Mouse (Mus musculus): ENCODE results near the gene Cox15.
A peak's percentile ranks its signal among the peaks of the same experiment; 100 is the strongest.

The Cox15 gene

DNA sequence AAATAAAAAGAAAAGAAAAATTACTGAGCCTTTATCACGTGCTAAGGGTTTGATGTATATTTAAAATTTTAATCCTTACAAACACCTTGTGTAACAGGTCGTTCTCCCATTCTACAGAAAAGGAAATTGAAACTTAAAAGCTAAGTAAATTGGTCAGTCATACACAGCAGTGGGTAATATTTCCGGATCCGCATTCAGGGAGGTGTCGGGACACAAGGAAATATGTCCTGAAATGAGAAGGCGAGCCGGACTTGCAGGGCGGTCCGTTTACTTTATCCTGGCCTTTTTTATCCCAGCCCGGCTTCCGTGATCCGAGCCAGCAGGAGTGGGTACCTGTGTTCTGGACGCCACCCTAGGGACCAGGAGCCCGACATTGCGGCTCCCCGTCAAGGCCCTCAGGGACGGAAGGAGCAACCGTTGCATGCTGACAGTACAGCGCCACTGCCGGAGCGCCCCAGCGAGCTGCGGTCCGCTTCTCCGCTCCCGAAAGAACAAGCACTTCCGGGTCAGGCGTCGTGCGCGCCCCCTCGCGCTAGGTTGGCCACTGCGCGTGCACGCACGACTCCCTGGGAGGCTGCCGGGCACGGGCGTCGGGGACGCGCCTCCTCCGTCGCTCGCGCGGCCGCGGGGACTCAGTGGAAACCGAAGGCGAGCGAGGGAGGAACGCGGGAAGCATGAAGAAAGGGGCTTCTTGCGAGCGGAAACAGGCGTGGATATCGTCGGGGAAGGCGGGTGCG, at the start of gene Cox15, which contains the start of gene Cutc:
TSS of gene Cox15 (minus strand) at position 512 of the 737 bp plus-strand sequence.
TSS of gene Cutc (plus strand) at position 508 of the 737 bp plus-strand sequence.
- DNase-seq (ENCODE audit: extremely low spot score, low read depth, low spot score): peak; percentile 87

- DNase-seq (ENCODE audit: extremely low spot score, low read depth, low spot score): no peak
Measured at GRCm38 (mm10) chr19:43801427-43802051, 48.7 kb upstream of the Cox15 start.

DNA sequence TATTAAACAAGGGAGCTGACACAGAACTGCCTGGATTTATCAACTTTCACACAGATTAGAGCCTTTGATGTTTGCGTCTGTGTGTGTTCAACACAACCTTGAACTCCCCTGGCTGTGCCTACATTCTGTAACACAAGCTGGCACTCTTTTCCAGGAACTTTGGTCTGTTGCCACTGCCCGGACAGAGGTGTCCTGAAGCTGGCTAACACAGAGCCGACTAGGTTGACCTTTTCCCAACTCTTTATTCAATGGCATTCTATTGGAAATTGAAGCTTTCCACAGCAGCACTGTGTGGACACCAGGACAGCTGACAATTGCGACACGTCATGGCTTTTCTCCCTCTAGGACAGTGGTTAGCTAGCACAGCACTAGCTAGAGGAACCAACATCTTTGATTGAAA, 44.4 kb upstream of the Cox15 start:
- DNase-seq (ENCODE audit: extremely low spot score, low read depth, low spot score): no peak

DNA sequence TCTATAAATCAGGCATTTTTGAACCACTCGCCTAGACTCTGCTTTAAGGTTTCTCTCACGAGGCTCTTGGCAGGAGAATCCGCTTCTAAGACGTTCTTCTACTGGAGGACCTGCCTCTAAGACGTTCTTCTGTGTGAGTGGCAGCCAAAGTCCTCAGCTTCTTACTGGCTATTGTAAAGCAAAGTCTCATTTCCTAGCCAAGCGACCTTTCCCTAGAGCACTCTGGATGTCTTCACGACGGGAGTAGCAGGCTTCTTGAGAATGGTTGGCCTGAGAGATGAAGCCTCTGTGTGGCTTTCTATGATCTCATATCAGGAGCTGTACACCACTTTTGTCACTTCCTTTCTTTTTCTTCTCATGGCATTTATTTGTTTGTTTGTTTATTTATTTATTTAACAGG, 42.7 kb upstream of the Cox15 start:
- no peak for DNase-seq (ENCODE audit: extremely low spot score, low read depth, low spot score)

DNA sequence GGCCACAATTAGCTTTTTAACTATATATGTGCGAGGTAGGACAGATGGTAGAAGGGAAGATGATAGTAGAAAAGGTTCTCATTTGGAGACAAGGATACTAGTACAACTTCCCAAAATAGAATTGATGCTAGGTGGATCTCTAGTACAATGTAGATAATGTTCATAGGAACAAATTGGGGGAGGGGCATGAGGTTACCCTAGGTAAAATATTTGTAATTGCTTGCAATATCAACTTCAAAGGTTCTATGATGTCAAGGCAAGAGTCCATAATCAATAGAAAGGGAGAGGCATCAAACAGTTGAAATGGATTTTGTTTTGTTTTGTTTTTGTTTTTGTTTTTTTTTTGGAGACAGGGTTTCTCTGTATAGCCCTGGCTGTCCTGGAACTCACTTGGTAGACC, 41.2 kb upstream of the Cox15 start:
- no peak for DNase-seq (ENCODE audit: extremely low spot score, low read depth, low spot score)

DNA sequence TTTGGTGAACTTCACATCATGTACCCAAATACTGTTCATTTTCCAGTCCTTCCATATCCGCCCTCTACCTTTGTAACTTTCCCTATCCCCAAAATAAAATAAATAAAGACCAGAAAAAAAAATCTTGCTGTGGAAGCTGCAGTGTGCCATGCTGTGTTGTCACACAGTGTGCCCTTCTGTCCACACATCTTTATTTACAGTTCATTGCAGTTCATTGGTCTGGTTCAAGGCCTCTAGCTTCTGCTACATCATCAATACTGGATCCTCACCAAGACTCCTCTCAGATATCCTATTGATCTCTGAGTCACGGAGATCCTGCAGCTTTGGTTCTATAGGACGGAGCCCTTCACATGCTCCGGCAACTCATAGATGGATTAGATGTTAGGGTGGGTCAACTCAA, 39.7 kb upstream of the Cox15 start:
- no peak for DNase-seq (ENCODE audit: extremely low spot score, low read depth, low spot score)

DNA sequence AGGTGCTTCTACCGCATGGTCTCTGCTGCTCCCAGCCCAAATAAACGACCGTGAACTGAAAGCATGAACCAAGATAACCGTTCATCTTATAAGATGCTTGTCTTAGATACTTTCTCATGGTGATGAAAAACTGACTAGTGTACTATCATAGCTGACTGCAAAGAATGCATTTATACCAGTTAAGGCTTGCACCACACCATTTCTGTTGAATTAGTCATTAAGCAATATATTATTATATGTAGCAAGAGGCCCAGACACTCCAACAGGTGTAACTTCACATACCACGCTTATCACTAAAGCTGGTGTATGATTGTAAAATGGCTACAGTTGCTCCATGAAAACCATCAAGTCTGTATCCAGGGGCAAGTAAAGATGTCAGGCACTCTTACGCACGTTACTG, 37.0 kb upstream of the Cox15 start:
- DNase-seq (ENCODE audit: extremely low spot score, low read depth, low spot score): no peak

DNA sequence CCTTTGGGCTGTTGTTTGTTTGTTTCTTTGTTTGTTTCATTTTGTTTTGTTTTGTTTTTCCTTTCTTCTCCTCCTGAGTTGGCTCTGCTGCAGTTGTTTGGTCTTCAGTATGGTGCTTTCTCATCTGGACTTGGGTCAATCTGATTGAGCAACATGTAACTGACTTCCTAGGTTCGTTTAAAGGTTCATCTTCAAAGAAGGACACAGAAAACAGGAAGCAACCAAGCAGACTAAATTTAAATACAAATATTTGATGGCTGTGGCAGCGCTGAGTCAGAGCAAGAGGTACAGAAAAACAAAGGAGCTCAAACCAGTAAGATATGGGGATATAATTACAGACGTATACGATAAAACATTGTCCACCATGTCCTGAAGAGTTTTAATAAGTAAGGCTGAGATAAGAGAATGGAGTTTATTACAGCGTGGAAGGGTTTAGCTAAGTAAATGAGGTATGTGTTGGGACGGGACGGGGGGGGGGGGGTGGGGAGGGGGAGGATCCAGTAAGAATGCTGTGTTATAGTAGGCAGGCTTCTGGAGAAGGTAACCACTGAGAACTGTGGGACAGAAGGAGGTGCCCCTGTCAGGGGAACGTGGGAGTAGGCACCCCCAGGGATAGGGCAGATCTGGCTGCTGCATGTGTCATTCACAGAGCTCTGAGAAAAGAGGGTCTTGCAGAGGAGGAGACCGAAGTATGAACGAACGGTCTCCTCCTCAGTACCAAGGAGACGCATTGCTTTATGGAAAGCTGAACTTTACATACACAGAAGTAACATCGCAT, 33.6 kb upstream of the Cox15 start:
- DNase-seq (ENCODE audit: extremely low spot score, low read depth, low spot score): no peak

GRCm38 (mm10) chr19:43784761-43785160, 32.0 kb upstream of the Cox15 start:
- no peak for DNase-seq (ENCODE audit: extremely low spot score, low read depth, low spot score)

DNA sequence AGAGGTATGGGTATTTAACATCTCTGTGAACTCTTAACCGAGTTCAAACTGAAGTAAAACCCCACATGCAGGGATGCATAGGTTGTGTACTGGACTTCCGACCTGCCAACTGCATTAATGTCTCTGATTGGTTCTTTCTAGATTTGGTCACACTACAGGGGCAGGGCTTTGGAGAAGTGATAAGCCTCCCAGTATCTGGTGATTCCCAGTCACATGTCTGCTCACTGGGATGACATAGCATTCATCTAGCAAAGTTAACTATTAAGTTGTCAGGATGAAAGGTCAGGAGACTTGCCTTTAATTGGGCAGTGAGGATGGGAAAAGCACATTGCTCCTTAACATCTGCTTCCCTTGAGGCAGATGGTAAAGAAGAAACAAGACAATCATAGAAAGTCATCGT, 29.2 kb upstream of the Cox15 start, which contains the start of gene Abcc2:
TSS of gene Abcc2 (plus strand) at position 213 of the 400 bp plus-strand sequence.
- no peak for DNase-seq (ENCODE audit: extremely low spot score, low read depth, low spot score)

- no peak for DNase-seq (ENCODE audit: extremely low spot score, low read depth, low spot score)
Measured at GRCm38 (mm10) chr19:43780391-43780790, 27.6 kb upstream of the Cox15 start.

GRCm38 (mm10) chr19:43777308-43777707, 24.5 kb upstream of the Cox15 start:
- no peak for DNase-seq (ENCODE audit: extremely low spot score, low read depth, low spot score)

- no peak for DNase-seq (ENCODE audit: extremely low spot score, low read depth, low spot score)
Measured at GRCm38 (mm10) chr19:43776561-43776960, 23.8 kb upstream of the Cox15 start.

DNA sequence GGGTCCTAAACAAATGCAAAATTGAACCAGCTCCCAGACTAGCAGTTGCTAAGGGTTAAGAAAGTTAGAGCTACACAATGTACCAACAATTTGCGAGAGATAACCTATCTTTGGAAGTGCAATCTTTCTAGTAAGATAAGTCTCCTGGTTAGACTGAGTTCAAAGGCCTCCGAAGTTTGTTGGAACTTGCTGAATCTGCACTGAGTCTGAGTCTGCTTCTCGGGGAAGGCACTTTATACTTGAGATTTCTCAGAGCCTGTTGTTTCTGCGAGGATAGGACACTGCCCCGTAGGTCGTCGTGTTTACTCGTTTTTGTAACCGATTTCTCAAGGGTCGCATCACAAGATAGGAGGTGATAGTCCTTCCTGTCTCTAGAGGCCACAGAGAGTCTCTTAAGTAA, 22.6 kb upstream of the Cox15 start:
- DNase-seq (ENCODE audit: extremely low spot score, low read depth, low spot score): no peak

DNA sequence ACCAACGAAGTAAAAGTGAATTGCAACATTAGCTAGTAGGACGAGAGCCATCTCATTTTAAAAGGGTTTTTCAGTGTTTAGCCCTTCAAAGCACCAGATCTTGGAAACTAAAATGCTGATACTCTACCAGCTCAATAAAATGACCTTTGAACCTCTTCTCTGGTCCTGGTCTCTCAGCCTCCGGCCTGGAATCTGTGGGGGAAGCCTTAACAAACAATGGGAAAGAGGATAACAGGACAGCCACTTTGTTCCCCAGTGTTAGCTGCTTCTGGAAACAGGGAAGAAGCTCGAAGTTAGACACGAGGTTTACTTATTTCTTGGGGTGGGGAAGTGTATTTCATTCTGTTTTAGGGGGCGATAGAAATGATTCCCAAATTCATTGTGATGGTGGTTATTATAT, 19.5 kb upstream of the Cox15 start:
- no peak for DNase-seq (ENCODE audit: extremely low spot score, low read depth, low spot score)

DNA sequence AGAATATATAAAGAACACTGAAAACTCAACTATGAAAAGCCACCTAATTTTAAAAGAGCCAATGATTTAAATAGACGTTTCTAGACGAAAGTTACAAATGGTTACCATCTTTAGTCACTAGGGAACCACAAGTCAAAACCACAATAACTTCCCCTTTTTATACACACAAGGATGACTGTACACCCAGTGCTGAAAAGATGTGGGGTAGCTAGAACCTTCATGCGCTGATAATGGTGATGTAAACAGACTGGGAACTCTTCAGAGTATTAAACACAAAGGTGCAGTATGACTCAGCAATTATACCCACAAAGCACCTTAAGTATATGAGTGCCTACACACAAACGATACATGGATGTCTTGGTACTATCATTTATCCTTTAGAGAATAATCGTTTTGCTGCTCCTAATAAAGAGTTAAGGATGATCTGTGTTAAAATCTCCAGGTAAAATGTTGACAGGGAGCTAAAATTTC, 18.7 kb upstream of the Cox15 start:
- no peak for DNase-seq (ENCODE audit: extremely low spot score, low read depth, low spot score)

DNA sequence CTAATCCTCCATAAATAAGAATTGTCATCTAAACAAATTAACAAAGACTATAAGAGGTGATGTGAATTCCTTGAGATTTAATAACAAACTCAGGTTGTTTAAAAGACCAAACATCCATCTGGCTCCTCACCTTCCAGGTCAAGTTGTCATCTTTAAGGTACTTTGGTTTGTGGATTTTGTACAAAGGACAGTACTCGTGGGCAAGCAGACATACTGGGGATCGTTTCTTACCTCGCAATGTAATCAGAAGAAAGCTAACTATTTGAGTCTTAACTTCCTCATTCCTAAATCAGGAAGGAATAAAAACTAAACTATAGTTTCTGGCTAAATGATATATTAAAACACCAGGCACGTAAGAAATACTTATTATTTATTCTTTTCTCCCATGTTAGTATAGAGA, 17.8 kb upstream of the Cox15 start:
- no peak for DNase-seq (ENCODE audit: extremely low spot score, low read depth, low spot score)

GRCm38 (mm10) chr19:43769366-43769960, 16.7 kb upstream of the Cox15 start:
- no peak for DNase-seq (ENCODE audit: extremely low spot score, low read depth, low spot score)

- no peak for DNase-seq (ENCODE audit: extremely low spot score, low read depth, low spot score)
Measured at GRCm38 (mm10) chr19:43767549-43768322, 14.9 kb upstream of the Cox15 start.

GRCm38 (mm10) chr19:43766451-43766850, 13.7 kb upstream of the Cox15 start:
- DNase-seq (ENCODE audit: extremely low spot score, low read depth, low spot score): no peak

DNA sequence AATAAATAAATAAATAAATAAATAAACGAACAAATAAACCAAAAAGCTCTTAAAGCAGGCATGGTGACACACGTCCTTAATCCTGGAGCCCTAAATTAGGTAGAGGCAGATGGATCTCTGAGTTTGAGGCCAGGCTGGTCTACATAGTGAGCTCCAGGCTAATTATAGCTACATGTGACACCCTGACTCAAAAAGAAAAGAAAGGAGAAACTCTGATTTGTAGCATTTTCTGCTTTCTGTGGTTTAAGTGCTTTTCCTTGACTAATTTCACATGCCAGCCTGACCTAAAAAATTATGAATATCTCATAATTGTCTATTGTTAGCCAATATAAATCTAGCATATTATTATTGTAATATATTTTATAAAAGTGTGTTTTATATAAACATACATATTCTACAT, 9.6 kb upstream of the Cox15 start:
- DNase-seq (ENCODE audit: extremely low spot score, low read depth, low spot score): no peak
